Comparison of ENCODE assay signal across 11 mouse cellular contexts in genomic region chr6:43078750-43079149, GRCm38 (mm10). TPM values are rescaled to one million over a fixed set of nuclear protein-coding genes. Genes with fewer than 3 reads are reported as not detected.
DNase-seq lines count a peak whose midpoint lies in the region; ATAC-seq and TF ChIP-seq lines count a peak whose summit lies in the region.
"Had no signal": no experiment of that assay in that cellular context is flagged by ENCODE, and none has a peak within 500 bp of the region (broad histone marks: within the 10 kb centered on the region; RNA-seq: fewer than 3 reads in every experiment).

No protein-coding gene starts in this region.

- peak; percentile 54 for DNase-seq in forebrain, postnatal 0 days
- peak; percentile 29 to 55 for DNase-seq in left cerebral cortex, postnatal 14 days (ENCODE audit: low spot score in 2 of 2)
- DNase-seq in left cerebral cortex, adult 8-10 months (ENCODE audit: low spot score in 2 of 2): no peak
- DNase-seq in ES-E14 (ENCODE audit: low read depth, low spot score): peak; percentile 13
- DNase-seq in embryonic facial prominence, embryonic 14.5 days (ENCODE audit: low spot score): peak; percentile 16
- DNase-seq in midbrain, embryonic 11.5 days (ENCODE audit: low spot score, missing footprints): no peak

- no peak overlapping the region for H3K9ac ChIP-seq in forebrain, postnatal 0 days
- H3K9ac ChIP-seq in forebrain, embryonic 15.5 days (replicated peaks): no peak overlapping the region
- H3K9ac ChIP-seq in ES-E14 (ENCODE audit: insufficient read depth, low read depth, low read length, poor library complexity, severe bottlenecking): no peak overlapping the region
- H3K9ac ChIP-seq in embryonic facial prominence, embryonic 14.5 days (ENCODE audit: low read depth, low read length): no peak overlapping the region
- H3K9ac ChIP-seq in midbrain, embryonic 11.5 days (ENCODE audit: low read length): no peak overlapping the region
- H3K9ac ChIP-seq: midbrain, embryonic 12.5 days had no signal

- WGBS in forebrain, postnatal 0 days: 20% methylated on average over 2 of the region's 2 CpGs
- 18% methylated on average over 2 of the region's 2 CpGs for whole genome bisulfite sequencing in forebrain, embryonic 15.5 days
- 19% methylated on average over 2 of the region's 2 CpGs for WGBS in embryonic facial prominence, embryonic 14.5 days
- 23% methylated on average over 2 of the region's 2 CpGs for WGBS in midbrain, embryonic 11.5 days

- peak; percentile 67 for TF ChIP-seq CTCF in forebrain, postnatal 0 days (IDR thresholded peaks at IDR 0.05; ENCODE audit: low read depth)

- in situ Hi-C loops in ES-E14 (cut with MboI; ENCODE audit: low sequenced_read_pairs in 2 of 2, unreplicated experiment in 2 of 2): no loop called here

- intact Hi-C loops in left cerebral cortex, postnatal 14 days (cut with DNase I): no loop called here

- no peaks in the 10 kb centered on the region for H3K9me3 ChIP-seq in forebrain, postnatal 0 days (ENCODE audit: low read length)
- no peaks in the 10 kb centered on the region for H3K9me3 ChIP-seq in forebrain, embryonic 15.5 days
- H3K9me3 ChIP-seq in ES-E14 (ENCODE audit: control insufficient read depth, insufficient read depth, low read depth, low read length): no peaks in the 10 kb centered on the region
- no peaks in the 10 kb centered on the region for H3K9me3 ChIP-seq in embryonic facial prominence, embryonic 14.5 days (ENCODE audit: control insufficient read depth, low read length)
- no peaks in the 10 kb centered on the region for H3K9me3 ChIP-seq in midbrain, embryonic 11.5 days (ENCODE audit: control insufficient read depth, low read length)
- H3K9me3 ChIP-seq: midbrain, embryonic 12.5 days had no signal

- no peaks in the 10 kb centered on the region for H3K36me3 ChIP-seq in forebrain, postnatal 0 days (ENCODE audit: insufficient read depth)
- no peaks in the 10 kb centered on the region for H3K36me3 ChIP-seq in forebrain, embryonic 15.5 days
- H3K36me3 ChIP-seq in ES-E14 (ENCODE audit: control insufficient read depth, insufficient read depth, low read length, poor library complexity, severe bottlenecking): no peaks in the 10 kb centered on the region
- no peaks in the 10 kb centered on the region for H3K36me3 ChIP-seq in embryonic facial prominence, embryonic 14.5 days (ENCODE audit: control insufficient read depth, insufficient read depth, low read length)
- H3K36me3 ChIP-seq in midbrain, embryonic 11.5 days (ENCODE audit: control insufficient read depth, insufficient read depth, low read length): no peaks in the 10 kb centered on the region
- H3K36me3 ChIP-seq: midbrain, embryonic 12.5 days had no signal

- H3K4me1 ChIP-seq in forebrain, postnatal 0 days (ENCODE audit: insufficient read depth): no peaks in the 10 kb centered on the region
- no peaks in the 10 kb centered on the region for H3K4me1 ChIP-seq in forebrain, embryonic 15.5 days
- H3K4me1 ChIP-seq in ES-E14 (ENCODE audit: control insufficient read depth in 2 of 2, insufficient read depth in 2 of 2, low read length in 2 of 2, poor library complexity in 1 of 2): no peaks in the 10 kb centered on the region
- H3K4me1 ChIP-seq in embryonic facial prominence, embryonic 14.5 days (ENCODE audit: control insufficient read depth, insufficient read depth, low read length): no peaks in the 10 kb centered on the region
- no peaks in the 10 kb centered on the region for H3K4me1 ChIP-seq in midbrain, embryonic 11.5 days (ENCODE audit: control insufficient read depth, insufficient read depth, low read length)
- H3K4me1 ChIP-seq: midbrain, embryonic 12.5 days had no signal

- no peaks in the 10 kb centered on the region for H3K27me3 ChIP-seq in forebrain, postnatal 0 days (ENCODE audit: insufficient read depth, low read length)
- no peaks in the 10 kb centered on the region for H3K27me3 ChIP-seq in forebrain, embryonic 15.5 days
- H3K27me3 ChIP-seq in embryonic facial prominence, embryonic 14.5 days (replicated peaks; ENCODE audit: control insufficient read depth, insufficient read depth, low read length): no peaks in the 10 kb centered on the region
- H3K27me3 ChIP-seq in midbrain, embryonic 11.5 days (ENCODE audit: control insufficient read depth, insufficient read depth, low read length): no peaks in the 10 kb centered on the region
- H3K27me3 ChIP-seq: midbrain, embryonic 12.5 days had no signal

- no peak overlapping the region for H3K4me2 ChIP-seq in forebrain, postnatal 0 days (ENCODE audit: low read depth)
- no peak overlapping the region for H3K4me2 ChIP-seq in forebrain, embryonic 15.5 days (replicated peaks)
- no peak overlapping the region for H3K4me2 ChIP-seq in embryonic facial prominence, embryonic 14.5 days (ENCODE audit: low read depth, low read length)
- no peak overlapping the region for H3K4me2 ChIP-seq in midbrain, embryonic 11.5 days
- H3K4me2 ChIP-seq: midbrain, embryonic 12.5 days had no signal

- ATAC-seq in forebrain, postnatal 0 days: no peak
- ATAC-seq in forebrain, embryonic 15.5 days (replicated peaks): no peak
- no peak for ATAC-seq in embryonic facial prominence, embryonic 14.5 days (ENCODE audit: low read depth)
- no peak for ATAC-seq in megakaryocyte-erythroid progenitor cell, adult 5-6 weeks (replicated peaks; ENCODE audit: low FRiP score, low TSS enrichment, poor library complexity, severe bottlenecking)
- ATAC-seq in midbrain, embryonic 11.5 days (ENCODE audit: low FRiP score): no peak

- H3K27ac ChIP-seq in forebrain, postnatal 0 days (ENCODE audit: low read depth, low read length): no peak overlapping the region
- no peak overlapping the region for H3K27ac ChIP-seq in forebrain, embryonic 15.5 days (replicated peaks)
- H3K27ac ChIP-seq in ES-E14 (ENCODE audit: insufficient read depth, low read depth, low read length, poor library complexity, severe bottlenecking): no peak overlapping the region
- no peak overlapping the region for H3K27ac ChIP-seq in embryonic facial prominence, embryonic 14.5 days (replicated peaks; ENCODE audit: low read depth, low read length)
- no peak overlapping the region for H3K27ac ChIP-seq in midbrain, embryonic 11.5 days (ENCODE audit: low read depth, low read length)
- H3K27ac ChIP-seq: midbrain, embryonic 12.5 days had no signal

- no peak overlapping the region for H3K4me3 ChIP-seq in forebrain, postnatal 0 days (ENCODE audit: low read depth, low read length)
- no peak overlapping the region for H3K4me3 ChIP-seq in forebrain, embryonic 15.5 days
- H3K4me3 ChIP-seq in ES-E14 (ENCODE audit: insufficient read depth in 1 of 2, low read depth in 1 of 2, low read length in 2 of 2, poor library complexity in 1 of 2, severe bottlenecking in 1 of 2): no peak overlapping the region
- H3K4me3 ChIP-seq in embryonic facial prominence, embryonic 14.5 days (ENCODE audit: low read depth, low read length): no peak overlapping the region
- no peak overlapping the region for H3K4me3 ChIP-seq in midbrain, embryonic 11.5 days (ENCODE audit: low read depth, low read length)
- H3K4me3 ChIP-seq: midbrain, embryonic 12.5 days had no signal

TF ChIP-seq in ES-E14, 5 proteins besides CTCF, POLR2A, EP300 and RAD21:
- TF ChIP-seq MAFK (IDR thresholded peaks at IDR 0.05; ENCODE audit: insufficient read depth, low read depth, low read length) (no peak), HCFC1 (IDR thresholded peaks at IDR 0.05; ENCODE audit: borderline replicate concordance, insufficient read depth, low read length) (no peak), ZNF384 (IDR thresholded peaks at IDR 0.05; ENCODE audit: low read depth, low read length) (no peak), CHD2 (IDR thresholded peaks at IDR 0.05; ENCODE audit: low read depth, low read length) (no peak), ZC3H11A (IDR thresholded peaks at IDR 0.05; ENCODE audit: borderline replicate concordance, low read depth, low read length) (no peak)

RNA-seq across cellular contexts. Expression of gene Olfr441, which starts 27.4 kb away (rescaled TPM):
- total RNA-seq in forebrain, postnatal 0 days (2014; rRNA removed): not detected in 2 replicates
- not detected in 2 replicates for polyA plus RNA-seq in forebrain, postnatal 0 days (2015; fragmentation: Nextera tagmentation; extraction: Ambion mirVana)
- not detected in 2 replicates for polyA plus RNA-seq in forebrain, embryonic 15.5 days (2015; fragmentation: Nextera tagmentation; extraction: Ambion mirVana)
- not detected for total RNA-seq in left cerebral cortex, postnatal 14 days (2021)
- total RNA-seq in left cerebral cortex, adult 8-10 months (2022): under 1 TPM in 1 of 4 experiments, not detected in 3; 0.50 TPM
- total RNA-seq in ES-E14 (2012; rRNA removed): not detected in 2 replicates
- not detected in 2 replicates for polyA plus RNA-seq in embryonic facial prominence, embryonic 14.5 days (2014; fragmentation: Nextera tagmentation; extraction: Ambion mirVana)
- not detected in 2 replicates for total RNA-seq in megakaryocyte-erythroid progenitor cell, adult 5-6 weeks (2014; fragmentation: Nextera tagmentation)
- total RNA-seq in megakaryocyte-erythroid progenitor cell, adult 5-6 weeks (2017): not detected in 2 replicates
- not detected in 2 replicates for polyA plus RNA-seq in midbrain, embryonic 11.5 days (2014; fragmentation: Nextera tagmentation; extraction: Ambion mirVana)
- total RNA-seq: granulocyte monocyte progenitor cell, adult 5-6 weeks; layer of hippocampus, postnatal 14 days had no signal
- polyA plus RNA-seq: midbrain, embryonic 12.5 days had no signal

Comparison
In these comparisons a context has a peak if more than half of its experiments do, and no peak if none do; other contexts are left out.
1. DNase-seq: peak in forebrain, postnatal 0 days (single experiment), left cerebral cortex, postnatal 14 days (2 of 2), ES-E14 (single experiment) and embryonic facial prominence, embryonic 14.5 days (single experiment); none in left cerebral cortex, adult 8-10 months (0 of 2) and midbrain, embryonic 11.5 days (single experiment).